Mouse (Mus musculus) mammary gland, adult 2 months (tissue): ENCODE results near the gene Gm10439. TPM values are rescaled to one million over a fixed set of nuclear protein-coding genes. Genes with fewer than 3 reads are reported as not detected.

ENCODE experiments used
- polyA plus RNA-seq: library from polyadenylated mRNA; depleted of rRNA; stranded (reverse); fragments of >200 nt; gene quantifications from 2 replicates; pipeline ENCODE4 v1.2.3, GENCODE M21; 2012; ENCODE audit warnings: low replicate concordance; rRNA removed

The Gm10439 gene
- polyA plus RNA-seq, result not detected in 2 replicates

DNA sequence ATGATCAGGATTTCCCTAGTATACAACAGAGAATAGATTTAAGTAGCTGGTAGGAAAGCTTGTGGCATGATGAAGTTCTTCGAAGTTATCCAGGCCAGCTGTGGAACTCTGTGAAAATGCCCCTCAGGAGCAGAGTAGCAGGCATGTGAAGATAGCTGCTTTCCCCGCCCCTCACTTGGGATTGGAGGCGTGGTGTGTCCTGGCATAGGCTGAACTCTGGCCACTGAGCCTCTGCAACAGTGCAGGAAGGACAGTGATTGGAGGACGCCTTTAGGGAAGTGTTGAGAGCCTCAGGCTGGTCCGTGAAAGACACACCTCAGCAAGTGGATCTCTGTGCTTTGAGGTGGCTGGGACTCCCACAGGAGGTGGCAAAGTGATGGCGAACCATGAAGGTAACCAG is at the start of gene Gm10439:
Gene Gm10439 (plus strand): TSS at position 301 of the 400 bp plus-strand sequence.

Other genes with a start within 250 kb of the Gm10439 start
- not detected in 2 replicates for gene Gm15085, start 147.0 kb upstream of the Gm10439 start, polyA plus RNA-seq
- gene Gm15097, start 189.9 kb downstream of the Gm10439 start, polyA plus RNA-seq, result not detected in 2 replicates